Mouse (Mus musculus) kidney, embryonic 14.5 days (tissue): Measurements from ENCODE around the gene Ccdc85c. TPM values are rescaled to one million over a fixed set of nuclear protein-coding genes. Genes with fewer than 3 reads are reported as not detected.

Experiments
- ATAC-seq: fragments of 200-750 bp; cut with Nextera tagmentation; 2 replicates; pipeline ENCODE4 v1.8.0; 2017; ENCODE audit warnings: moderate number of reproducible peaks, mild to moderate bottlenecking, moderate TSS enrichment, moderate library complexity; ENCODE audit not compliant: low FRiP score, low TSS enrichment
- H3K27ac ChIP-seq: fragments of 300-500 bp; sonication (generic); 2 replicates; pipeline ENCODE4 v1.5.1; 2014; ENCODE audit warnings: low read depth, mild to moderate bottlenecking, low read length, moderate library complexity, mixed read lengths
- H3K27me3 ChIP-seq: fragments of 300-500 bp; sonication (generic); 2 replicates; pipeline ENCODE4 v1.6.1; 2014; ENCODE audit warnings: mild to moderate bottlenecking, low read length; ENCODE audit not compliant: control insufficient read depth, insufficient read depth
- H3K36me3 ChIP-seq: fragments of 300-500 bp; sonication (generic); 2 replicates; pipeline ENCODE4 v1.6.1; 2014; ENCODE audit warnings: low read length, mixed read lengths; ENCODE audit not compliant: control insufficient read depth, insufficient read depth
- H3K4me1 ChIP-seq: fragments of 300-500 bp; sonication (generic); 2 replicates; pipeline ENCODE4 v1.6.1; 2014; ENCODE audit warnings: low read length, mixed read lengths; ENCODE audit not compliant: control insufficient read depth, insufficient read depth
- H3K4me2 ChIP-seq: fragments of 300-500 bp; sonication (generic); replicated peaks from 2 replicates; pipeline ENCODE4 v1.6.1; 2014; ENCODE audit warnings: low read depth, mild to moderate bottlenecking, low read length
- H3K4me3 ChIP-seq: fragments of 300-500 bp; sonication (generic); 2 replicates; pipeline ENCODE4 v1.5.1; 2014; ENCODE audit warnings: mild to moderate bottlenecking, low read length
- H3K9ac ChIP-seq: fragments of 300-500 bp; sonication (generic); 2 replicates; pipeline ENCODE4 v1.6.1; 2014; ENCODE audit warnings: low read depth, mild to moderate bottlenecking, low read length, moderate library complexity
- H3K9me3 ChIP-seq: fragments of 300-500 bp; sonication (generic); 2 replicates; pipeline ENCODE4 v1.6.1; 2016; ENCODE audit warnings: low read length; ENCODE audit not compliant: control insufficient read depth
- WGBS: fragments of 180-500 bp; shearing (Covaris S2); extraction: QIAGEN DNeasy Blood & Tissue Kit; methylation state at CpG from one replicate; pipeline ENCODE4 v1.1.7; 2014; 5-methylcytosine and 5-hydroxymethylcytosine counted together
- polyA plus RNA-seq: library from polyadenylated mRNA; unstranded; fragments of >200 nt; fragmentation: Nextera tagmentation; extraction: Ambion mirVana; gene quantifications from 2 replicates; pipeline ENCODE4 v1.2.1, GENCODE M21; 2014

Gene Ccdc85c
- polyA plus RNA-seq, 1 experiment from 2014 or later, result 9.9 TPM

DNA sequence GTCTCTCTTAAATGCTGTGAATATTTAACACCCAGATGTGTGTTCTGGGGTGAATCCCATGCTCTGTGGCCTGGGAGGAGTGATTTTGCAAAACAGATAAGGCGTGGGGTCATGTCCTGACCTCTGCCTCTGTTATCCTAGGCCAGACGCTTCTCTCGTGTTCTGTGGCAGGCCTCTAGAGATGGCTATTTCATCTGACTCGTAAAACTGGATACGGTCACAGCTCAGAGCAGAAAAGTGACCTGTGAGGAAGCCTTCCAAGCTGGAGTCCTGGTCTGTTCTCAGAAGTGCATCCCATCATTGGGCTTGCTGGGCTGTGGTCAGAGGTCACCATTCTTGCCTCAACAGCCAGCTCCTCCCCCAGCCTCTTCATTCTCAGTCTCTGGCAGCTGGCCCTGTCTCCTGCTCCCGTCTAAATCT lies 37.2 kb upstream of the Ccdc85c start:
- peak; percentile 24; the same call in 1 of the 2 replicates for ATAC-seq
- Histone ChIP-seq H3K27ac (no peak overlapping the region), H3K4me1 (0 out of 2 replicates have a peak, but pooled peaks cover 17% of the 10 kb centered on the region), H3K9ac (no peak overlapping the region), H3K4me3 (no peak overlapping the region), H3K4me2 (no peak overlapping the region), H3K27me3 (peaks cover 18% of the 10 kb centered on the region), H3K9me3 (no peaks in the 10 kb centered on the region), H3K36me3 (no peaks in the 10 kb centered on the region)
- 23% methylated on average over 6 of the region's 6 CpGs for WGBS

GRCm38 (mm10) chr12:108311741-108312290 lies 36.6 kb upstream of the Ccdc85c start:
- Histone ChIP-seq H3K27ac (no peak overlapping the region), H3K27me3 (peaks cover 14% of the 10 kb centered on the region), H3K9ac (no peak overlapping the region), H3K4me3 (no peak overlapping the region), H3K9me3 (no peaks in the 10 kb centered on the region), H3K4me2 (no peak overlapping the region), H3K36me3 (no peaks in the 10 kb centered on the region), H3K4me1 (0 out of 2 replicates have a peak, but pooled peaks cover 11% of the 10 kb centered on the region)
- WGBS, result 77% methylated on average over 27 of the region's 27 CpGs
- no peak; the same call in 1 of the 2 replicates for ATAC-seq

GRCm38 (mm10) chr12:108310456-108311027 lies 35.3 kb upstream of the Ccdc85c start:
- Histone ChIP-seq H3K9ac (no peak overlapping the region), H3K4me2 (no peak overlapping the region), H3K36me3 (no peaks in the 10 kb centered on the region), H3K27me3 (peaks cover 10% of the 10 kb centered on the region), H3K27ac (no peak overlapping the region), H3K4me3 (no peak overlapping the region), H3K4me1 (peaks cover 17% of the 10 kb centered on the region; the same call in 1 of the 2 replicates), H3K9me3 (no peaks in the 10 kb centered on the region)
- 79% methylated on average over 7 of the region's 7 CpGs for whole genome bisulfite sequencing
- ATAC-seq, result no peak

GRCm38 (mm10) chr12:108310041-108310440 lies 34.8 kb upstream of the Ccdc85c start:
- peaks cover 17% of the 10 kb centered on the region; the same call in 1 of the 2 replicates for H3K4me1 ChIP-seq
- H3K9ac ChIP-seq, result no peak overlapping the region
- no peak for ATAC-seq
- no peaks in the 10 kb centered on the region for H3K36me3 ChIP-seq
- H3K4me2 ChIP-seq, result no peak overlapping the region
- H3K27ac ChIP-seq, result no peak overlapping the region
- peaks cover 14% of the 10 kb centered on the region for H3K27me3 ChIP-seq
- 86% methylated on average over 4 of the region's 4 CpGs for WGBS
- no peaks in the 10 kb centered on the region for H3K9me3 ChIP-seq
- H3K4me3 ChIP-seq, result no peak overlapping the region

DNA sequence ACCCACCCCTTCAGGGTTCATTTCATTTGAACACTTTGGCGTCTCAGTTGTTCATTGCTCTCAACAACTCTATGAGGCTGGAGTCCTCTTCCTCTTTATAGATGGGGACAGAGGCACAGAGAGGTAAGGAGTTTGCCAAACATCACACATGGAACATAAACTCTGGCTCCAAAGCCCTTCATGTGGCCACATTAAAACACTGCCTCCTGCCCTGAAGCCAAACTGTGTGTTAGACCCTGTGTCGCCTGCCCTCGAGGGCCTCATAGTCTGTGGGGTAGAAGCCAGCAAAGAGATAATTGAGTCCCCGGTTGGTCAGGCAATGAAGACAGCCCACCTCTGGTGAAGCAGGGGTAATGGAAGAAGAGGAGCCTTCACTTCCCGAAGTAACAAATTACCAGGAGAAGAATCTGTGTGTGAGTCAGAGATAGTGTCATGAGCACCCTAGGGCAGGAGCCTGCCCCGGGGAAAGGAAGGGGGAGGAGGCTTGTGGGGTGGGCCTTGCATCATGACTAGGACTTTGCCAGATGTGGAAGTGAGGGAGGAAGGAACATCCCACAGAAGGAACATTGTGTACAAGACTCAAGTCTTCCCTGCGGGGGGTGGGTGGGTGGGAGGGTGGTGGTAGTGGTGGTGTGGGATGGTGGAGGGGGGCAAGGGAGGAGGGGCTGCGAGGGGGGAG lies 34.0 kb upstream of the Ccdc85c start:
- Histone ChIP-seq H3K27ac (no peak overlapping the region), H3K9me3 (no peaks in the 10 kb centered on the region), H3K36me3 (no peaks in the 10 kb centered on the region), H3K9ac (no peak overlapping the region), H3K4me1 (peaks cover 17% of the 10 kb centered on the region; the same call in 1 of the 2 replicates), H3K4me3 (no peak overlapping the region), H3K27me3 (peaks cover 21% of the 10 kb centered on the region), H3K4me2 (no peak overlapping the region)
- no peak for ATAC-seq
- 61% methylated on average over 7 of the region's 8 CpGs for WGBS

- WGBS, result 85% methylated on average over 16 of the region's 16 CpGs
- no peak for ATAC-seq
- no peak overlapping the region for H3K4me3 ChIP-seq
- no peak overlapping the region for H3K9ac ChIP-seq
- no peaks in the 10 kb centered on the region for H3K9me3 ChIP-seq
- peaks cover 24% of the 10 kb centered on the region for H3K27me3 ChIP-seq
- peaks cover 17% of the 10 kb centered on the region; the same call in 1 of the 2 replicates for H3K4me1 ChIP-seq
- H3K4me2 ChIP-seq, result no peak overlapping the region
- H3K27ac ChIP-seq, result no peak overlapping the region
- H3K36me3 ChIP-seq, result no peaks in the 10 kb centered on the region
Observed at GRCm38 (mm10) chr12:108308363-108308856, 33.2 kb upstream of the Ccdc85c start.

- Histone ChIP-seq H3K27ac (no peak overlapping the region), H3K4me3 (no peak overlapping the region), H3K27me3 (peaks cover 24% of the 10 kb centered on the region), H3K9ac (no peak overlapping the region), H3K36me3 (no peaks in the 10 kb centered on the region), H3K4me1 (peaks cover 12% of the 10 kb centered on the region; the same call in 1 of the 2 replicates), H3K4me2 (no peak overlapping the region), H3K9me3 (no peaks in the 10 kb centered on the region)
- 24% methylated on average over 14 of the region's 14 CpGs for WGBS
- no peak; the same call in 1 of the 2 replicates for ATAC-seq
Observed at GRCm38 (mm10) chr12:108307553-108307952, 32.3 kb upstream of the Ccdc85c start.

- H3K4me2 ChIP-seq, result peak within 1 kb of the TSS; percentile 97
- ATAC-seq, result peak; percentile 64
- H3K4me3 ChIP-seq, result peak within 1 kb of the TSS; percentile 57
- no peaks in the 10 kb centered on the region for H3K36me3 ChIP-seq
- no peaks in the 10 kb centered on the region for H3K9me3 ChIP-seq
- H3K27ac ChIP-seq, result no peak within 1 kb of the TSS
- H3K9ac ChIP-seq, result peak within 1 kb of the TSS; percentile 70
- H3K27me3 ChIP-seq, result peaks cover 24% of the 10 kb centered on the region
- H3K4me1 ChIP-seq, result peaks cover 8% of the 10 kb centered on the region; the same call in 1 of the 2 replicates
- 2% methylated on average over 67 of the region's 67 CpGs for WGBS
Observed at GRCm38 (mm10) chr12:108305812-108306794, 30.9 kb upstream of the Ccdc85c start, which contains the start of gene Hhipl1. Gene Hhipl1 (plus strand): TSS chr12:108306270.
